Mouse (Mus musculus) myocyte (in vitro differentiated cells): ENCODE results near the gene Tspan9. TPM values are rescaled to one million over a fixed set of nuclear protein-coding genes. Genes with fewer than 3 reads are reported as not detected.

Experiments
- H3K27me3 ChIP-seq: one replicate; pipeline ENCODE4 v1.6.1; 2011; ENCODE audit not compliant: control insufficient read depth, insufficient read depth, insufficient read length
- H3K36me3 ChIP-seq: one replicate; pipeline ENCODE4 v1.6.1; 2011; ENCODE audit not compliant: control insufficient read depth, insufficient read depth
- H3K4me2 ChIP-seq: one replicate; pipeline ENCODE4 v1.6.1; 2011; ENCODE audit warnings: low read depth, control low read depth
- H3K4me3 ChIP-seq: one replicate; pipeline ENCODE4 v1.5.1; 2011; ENCODE audit warnings: mild to moderate bottlenecking, control low read depth, moderate library complexity
- H3K79me2 ChIP-seq: one replicate; pipeline ENCODE4 v1.6.1; 2011; ENCODE audit not compliant: control insufficient read depth, insufficient read depth
- H3ac ChIP-seq: one replicate; pipeline ENCODE4 v1.6.1; 2011; ENCODE audit not compliant: control insufficient read depth, insufficient read length
- CEBPB ChIP-seq: IDR thresholded peaks from 2 replicates; pipeline ENCODE4 v1.6.1; 2011; ENCODE audit warnings: mild to moderate bottlenecking, moderate library complexity; ENCODE audit not compliant: poor library complexity, insufficient read depth, severe bottlenecking
- E2F4 ChIP-seq: IDR thresholded peaks from one replicate; pipeline ENCODE4 v1.6.1; 2011; ENCODE audit warnings: mild to moderate bottlenecking, control low read depth, moderate library complexity; ENCODE audit not compliant: insufficient read depth
- MAX ChIP-seq: IDR thresholded peaks from one replicate; pipeline ENCODE4 v1.6.1; 2011; ENCODE audit warnings: low read depth, mild to moderate bottlenecking, control low read depth
- MYOD1 ChIP-seq, 3 experiments: IDR thresholded peaks; one replicate each; pipeline ENCODE4 v1.6.1; 2011; ENCODE audit warnings: control low read depth in 2 of 3, low read depth in 2 of 3, mild to moderate bottlenecking in 2 of 3, moderate library complexity in 1 of 3; ENCODE audit not compliant: insufficient read length in 2 of 3, control insufficient read depth in 1 of 3
- MYOG ChIP-seq, 3 experiments: IDR thresholded peaks; one replicate each; pipeline ENCODE4 v1.6.1; 2011; ENCODE audit warnings: control low read depth in 2 of 3, low read depth in 2 of 3, mild to moderate bottlenecking in 2 of 3; ENCODE audit not compliant: insufficient read length in 2 of 3, control insufficient read depth in 1 of 3, insufficient read depth in 1 of 3
- POLR2A ChIP-seq: IDR thresholded peaks from one replicate; pipeline ENCODE4 v1.6.1; 2011; ENCODE audit warnings: low read depth, mild to moderate bottlenecking, control low read depth, moderate library complexity; ENCODE audit not compliant: insufficient read length
- POLR2AphosphoS2 ChIP-seq: IDR thresholded peaks from one replicate; pipeline ENCODE4 v1.6.1; 2011; ENCODE audit warnings: low read depth, control low read depth; ENCODE audit not compliant: insufficient read length
- REST ChIP-seq: IDR thresholded peaks from one replicate; pipeline ENCODE4 v1.6.1; 2011; ENCODE audit warnings: mild to moderate bottlenecking, control low read depth, moderate library complexity; ENCODE audit not compliant: insufficient read depth, insufficient read length
- SRF ChIP-seq: IDR thresholded peaks from one replicate; pipeline ENCODE4 v1.6.1; 2011; ENCODE audit warnings: low read depth; ENCODE audit not compliant: control insufficient read depth, insufficient read length
- TCF12 ChIP-seq: IDR thresholded peaks from one replicate; pipeline ENCODE4 v1.6.1; 2011; ENCODE audit warnings: mild to moderate bottlenecking, control low read depth; ENCODE audit not compliant: poor library complexity, insufficient read depth, severe bottlenecking
- TCF3 ChIP-seq: IDR thresholded peaks from one replicate; pipeline ENCODE4 v1.6.1; 2011; ENCODE audit warnings: low read depth, control low read depth; ENCODE audit not compliant: insufficient read length
- USF1 ChIP-seq: IDR thresholded peaks from one replicate; pipeline ENCODE4 v1.6.1; 2011; ENCODE audit warnings: low read depth, mild to moderate bottlenecking, control low read depth, moderate library complexity
- polyA plus RNA-seq: library from polyadenylated mRNA; unstranded; fragments of >200 nt; fragmentation: generic; extraction: Trizol; gene quantifications from one replicate; pipeline ENCODE4 v1.2.1, GENCODE M21; 2012; ENCODE audit warnings: missing spikeins

Tspan9 gene
- polyA plus RNA-seq, 1 experiment = 227 TPM

DNA sequence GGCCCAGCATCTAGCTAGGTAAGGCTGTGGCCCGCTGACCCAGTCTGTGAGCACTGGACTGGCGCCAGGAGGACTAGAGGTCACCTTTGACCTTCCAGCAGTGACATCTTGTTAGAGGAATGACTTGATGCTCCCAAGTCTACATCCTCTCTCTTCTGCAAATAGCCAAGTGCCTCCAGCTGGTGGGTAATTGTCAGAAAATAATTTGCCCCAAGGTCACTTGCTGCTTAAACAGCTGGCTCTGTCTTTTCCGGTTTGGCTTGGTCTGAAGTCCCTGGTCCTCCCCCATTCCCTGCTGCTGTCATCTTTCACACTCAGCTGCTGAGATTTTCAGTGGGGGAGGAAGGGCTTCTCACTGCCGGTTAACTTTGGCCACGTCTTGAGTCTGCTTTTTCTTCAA is 210.7 kb downstream of the Tspan9 start:
- Histone ChIP-seq H3ac (no peak overlapping the region), H3K36me3 (no peaks in the 10 kb centered on the region), H3K4me2 (no peak overlapping the region), H3K79me2 (no peaks in the 10 kb centered on the region), H3K27me3 (peaks cover 6% of the 10 kb centered on the region), H3K4me3 (no peak overlapping the region)
- TF ChIP-seq POLR2AphosphoS2 = no peak
- no peak for TF ChIP-seq POLR2A
- TF ChIP-seq MYOG (IDR thresholded peaks at IDR 0.05; ENCODE audit: control insufficient read depth in 1 of 3, insufficient read depth in 1 of 3, insufficient read length in 2 of 3, low read depth in 2 of 3) = peak in 1 of 3 experiments; percentile 55
- TF ChIP-seq MYOD1 (IDR thresholded peaks at IDR 0.05; ENCODE audit: control insufficient read depth in 1 of 3, insufficient read length in 2 of 3, low read depth in 2 of 3) = peak in 2 of 3 experiments; percentile 24 to 62
- TF ChIP-seq TCF12 = no peak
- TF ChIP-seq USF1 = no peak
- no peak for TF ChIP-seq MAX
- no peak for TF ChIP-seq E2F4

DNA sequence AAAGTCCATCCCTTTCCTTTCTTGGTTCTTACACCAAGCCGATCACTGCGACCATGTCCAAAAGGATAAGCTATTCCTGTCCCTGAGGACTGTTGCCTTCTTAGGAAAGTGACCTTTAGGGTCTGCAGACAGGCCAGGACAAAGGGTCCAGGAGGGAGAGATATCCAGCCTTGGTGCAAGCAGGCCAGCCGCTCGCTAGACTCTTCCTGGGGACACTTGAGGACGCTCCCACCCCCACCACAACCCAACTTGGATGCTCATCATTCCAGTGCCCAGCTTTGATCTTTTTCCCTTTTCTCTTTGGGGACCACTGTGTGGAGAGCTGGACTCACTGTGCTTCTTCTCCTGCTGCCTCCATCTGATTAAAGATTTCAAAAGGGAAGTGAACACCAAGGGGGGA is 214.7 kb downstream of the Tspan9 start:
- H3K36me3 ChIP-seq = no peaks in the 10 kb centered on the region
- H3K79me2 ChIP-seq = no peaks in the 10 kb centered on the region
- peaks cover 16% of the 10 kb centered on the region for H3K27me3 ChIP-seq
- no peak overlapping the region for H3ac ChIP-seq
- H3K4me2 ChIP-seq = no peak overlapping the region
- TF ChIP-seq USF1 = no peak
- no peak for TF ChIP-seq TCF12
- TF ChIP-seq SRF = no peak
- TF ChIP-seq POLR2AphosphoS2 = no peak
- no peak for TF ChIP-seq CEBPB
- TF ChIP-seq E2F4 = no peak
- no peak for TF ChIP-seq TCF3
- TF ChIP-seq MAX = no peak
- no peak for TF ChIP-seq MYOG (IDR thresholded peaks at IDR 0.05; ENCODE audit: control insufficient read depth in 1 of 3, insufficient read depth in 1 of 3, insufficient read length in 2 of 3, low read depth in 2 of 3)
- no peak for TF ChIP-seq MYOD1 (IDR thresholded peaks at IDR 0.05; ENCODE audit: control insufficient read depth in 1 of 3, insufficient read length in 2 of 3, low read depth in 2 of 3)
- TF ChIP-seq POLR2A = no peak
- no peak overlapping the region for H3K4me3 ChIP-seq

DNA sequence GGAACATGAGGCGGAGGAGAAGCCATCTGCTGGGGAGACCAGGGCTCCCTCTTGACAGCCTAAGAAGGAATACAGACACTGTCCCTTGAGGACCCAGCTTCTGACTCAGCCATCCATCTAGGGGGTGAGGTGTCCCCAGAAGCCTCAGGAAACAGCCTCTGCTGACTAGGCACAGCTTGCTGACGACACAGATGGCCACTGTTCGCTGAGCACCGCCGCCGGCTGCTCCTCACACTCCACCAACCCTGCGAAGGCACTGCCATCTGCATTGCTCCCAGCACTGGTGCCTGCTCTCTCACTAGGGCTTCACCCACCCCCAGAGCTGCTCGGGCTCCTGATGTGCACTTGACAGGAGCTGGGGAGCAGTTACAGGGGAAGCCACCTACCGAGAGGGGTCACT is 217.5 kb downstream of the Tspan9 start:
- Histone ChIP-seq H3K36me3 (no peaks in the 10 kb centered on the region), H3K27me3 (peaks cover 21% of the 10 kb centered on the region), H3K4me3 (no peak overlapping the region), H3K4me2 (no peak overlapping the region), H3K79me2 (no peaks in the 10 kb centered on the region), H3ac (no peak overlapping the region)
- TF ChIP-seq CEBPB (no peak), MYOG (IDR thresholded peaks at IDR 0.05; ENCODE audit: control insufficient read depth in 1 of 3, insufficient read depth in 1 of 3, insufficient read length in 2 of 3, low read depth in 2 of 3) (no peak), USF1 (no peak), POLR2AphosphoS2 (no peak), POLR2A (no peak), TCF3 (no peak), SRF (no peak), E2F4 (no peak), MYOD1 (IDR thresholded peaks at IDR 0.05; ENCODE audit: control insufficient read depth in 1 of 3, insufficient read length in 2 of 3, low read depth in 2 of 3) (no peak), TCF12 (no peak), REST (no peak), MAX (no peak)

DNA sequence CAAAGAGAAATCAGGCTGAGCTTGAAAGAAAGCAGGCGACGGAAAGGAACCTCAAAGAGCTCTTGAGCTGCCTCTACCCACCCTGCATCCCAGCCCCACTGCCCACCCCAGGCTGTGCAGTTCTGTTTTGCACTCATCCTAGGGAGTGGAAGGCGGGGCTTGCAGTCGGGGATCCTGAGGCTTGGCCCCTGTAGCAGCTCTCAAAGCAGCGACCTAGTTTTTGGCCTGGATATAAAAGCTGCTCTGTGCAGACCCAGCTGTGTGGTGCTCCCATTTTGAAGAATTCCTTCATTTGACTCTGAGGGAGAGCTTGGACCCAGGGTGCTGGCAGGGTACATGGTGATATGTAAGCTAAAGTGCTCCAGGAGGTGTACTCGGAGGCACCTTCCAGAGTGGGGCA is 218.6 kb downstream of the Tspan9 start:
- H3K27me3 ChIP-seq = peaks cover 21% of the 10 kb centered on the region
- H3K36me3 ChIP-seq = no peaks in the 10 kb centered on the region
- H3K79me2 ChIP-seq = no peaks in the 10 kb centered on the region
- H3K4me2 ChIP-seq = no peak overlapping the region
- no peak overlapping the region for H3K4me3 ChIP-seq
- TF ChIP-seq MYOD1 (IDR thresholded peaks at IDR 0.05; ENCODE audit: control insufficient read depth in 1 of 3, insufficient read length in 2 of 3, low read depth in 2 of 3) (no peak), E2F4 (no peak), TCF3 (no peak), MAX (no peak)
- H3ac ChIP-seq = no peak overlapping the region

DNA sequence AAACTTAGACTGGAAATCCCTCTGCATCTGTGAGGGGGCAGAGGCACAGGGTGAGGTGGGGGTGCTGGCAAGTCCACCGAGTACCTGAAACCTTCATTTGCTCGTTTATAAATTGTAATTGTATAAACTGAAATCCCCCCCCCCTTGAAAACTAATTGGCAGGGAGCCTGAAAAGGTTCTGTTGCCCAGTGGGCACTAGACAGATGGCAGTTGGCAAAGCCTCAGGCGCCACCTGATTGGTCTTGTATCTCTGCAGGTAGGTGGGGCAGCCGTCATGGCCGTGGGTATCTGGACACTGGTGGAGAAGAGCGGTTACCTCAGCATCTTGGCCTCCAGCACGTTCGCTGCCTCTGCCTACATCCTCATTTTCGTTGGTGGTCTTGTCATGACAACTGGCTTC is 220.1 kb downstream of the Tspan9 start:
- TF ChIP-seq REST (no peak), TCF12 (no peak), MYOD1 (IDR thresholded peaks at IDR 0.05; ENCODE audit: control insufficient read depth in 1 of 3, insufficient read length in 2 of 3, low read depth in 2 of 3) (no peak), POLR2A (no peak), SRF (no peak), MYOG (IDR thresholded peaks at IDR 0.05; ENCODE audit: control insufficient read depth in 1 of 3, insufficient read depth in 1 of 3, insufficient read length in 2 of 3, low read depth in 2 of 3) (no peak), MAX (no peak), TCF3 (no peak), E2F4 (no peak), POLR2AphosphoS2 (no peak), CEBPB (no peak), USF1 (no peak)
- Histone ChIP-seq H3K4me3 (no peak overlapping the region), H3K36me3 (no peaks in the 10 kb centered on the region), H3K27me3 (peaks cover 21% of the 10 kb centered on the region), H3K4me2 (no peak overlapping the region), H3ac (no peak overlapping the region), H3K79me2 (no peaks in the 10 kb centered on the region)
